In the genomic region with DNA sequence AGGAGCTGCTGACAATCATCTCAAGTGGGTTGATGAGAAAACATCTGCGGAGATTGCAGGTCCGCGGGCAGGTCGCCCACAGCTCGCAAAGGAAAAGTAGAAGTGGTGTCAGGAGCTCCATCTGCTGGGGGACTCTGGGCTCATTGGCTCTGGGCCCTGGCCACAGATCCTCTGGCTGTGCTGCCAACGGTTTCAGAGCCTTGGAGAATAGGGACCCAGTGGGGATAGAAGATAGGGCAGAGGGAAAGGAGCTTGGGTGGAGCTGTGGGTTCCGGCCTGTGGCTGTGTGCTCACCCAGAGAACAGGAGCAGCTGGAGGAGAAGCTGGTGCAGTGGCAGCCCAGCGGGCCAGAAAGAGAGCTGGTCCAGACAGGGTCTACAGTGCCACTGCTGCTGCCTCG, we compare ENCODE assay signal across 20 mouse cellular contexts.
DNase-seq lines count a peak whose midpoint lies in the region; ATAC-seq and TF ChIP-seq lines count a peak whose summit lies in the region.
"Had no signal": no experiment of that assay in that cellular context is flagged by ENCODE, and none has a peak within 500 bp of the region (broad histone marks: within the 10 kb centered on the region; RNA-seq: fewer than 3 reads in every experiment).

No protein-coding gene starts in this region.

- H3K4me3 ChIP-seq in heart, postnatal 0 days (ENCODE audit: low read depth, low read length), result no peak overlapping the region
- no peak overlapping the region for H3K4me3 ChIP-seq in heart, embryonic 11.5 days (ENCODE audit: low read depth, low read length)
- no peak overlapping the region for H3K4me3 ChIP-seq in forebrain, embryonic 15.5 days
- H3K4me3 ChIP-seq: embryonic facial prominence, embryonic 10.5 days; forebrain, embryonic 13.5 days; gastrocnemius, adult 2 months; hindbrain, embryonic 12.5 days had no signal

- no peak overlapping the region for H3K9ac ChIP-seq in heart, postnatal 0 days (replicated peaks; ENCODE audit: low read depth, low read length)
- no peak overlapping the region for H3K9ac ChIP-seq in heart, embryonic 11.5 days (ENCODE audit: low read depth, low read length)
- H3K9ac ChIP-seq in forebrain, embryonic 15.5 days (replicated peaks), result no peak overlapping the region
- H3K9ac ChIP-seq: forebrain, embryonic 13.5 days; hindbrain, embryonic 12.5 days had no signal

- no peaks in the 10 kb centered on the region for H3K36me3 ChIP-seq in heart, postnatal 0 days (replicated peaks; ENCODE audit: control insufficient read depth, insufficient read depth, low read length)
- H3K36me3 ChIP-seq in heart, embryonic 11.5 days (ENCODE audit: control insufficient read depth, insufficient read depth, low read length), result no peaks in the 10 kb centered on the region
- no peaks in the 10 kb centered on the region for H3K36me3 ChIP-seq in forebrain, embryonic 15.5 days
- H3K36me3 ChIP-seq: embryonic facial prominence, embryonic 10.5 days; hindbrain, embryonic 12.5 days had no signal

- H3K27me3 ChIP-seq in heart, postnatal 0 days (ENCODE audit: control insufficient read depth, insufficient read depth, low read length), result no peaks in the 10 kb centered on the region
- H3K27me3 ChIP-seq in heart, embryonic 11.5 days (ENCODE audit: control insufficient read depth, insufficient read depth, low read length), result no peaks in the 10 kb centered on the region
- H3K27me3 ChIP-seq in forebrain, embryonic 15.5 days, result no peaks in the 10 kb centered on the region
- H3K27me3 ChIP-seq: forebrain, embryonic 13.5 days; hindbrain, embryonic 12.5 days; Patski had no signal

- peak; percentile 4 for DNase-seq in adrenal gland, adult 8-10 months
- DNase-seq in adrenal gland, adult 18-20 months (ENCODE audit: low spot score in 2 of 2), result no peak
- DNase-seq in heart, postnatal 0 days (ENCODE audit: low spot score), result no peak
- DNase-seq in adrenal gland, postnatal 10 days, result peak; percentile 16
- DNase-seq in brain, adult 2 months (ENCODE audit: low read depth, low spot score), result peak; percentile 5
- DNase-seq: cerebellum, adult 18-20 months; cerebellum, adult 9-11 months; gastrocnemius, adult 2 months; gastrocnemius, postnatal 25 days; heart, postnatal 4 days had no signal

- no peak for TF ChIP-seq EP300 in heart, postnatal 0 days (IDR thresholded peaks at IDR 0.05; ENCODE audit: low read depth)

- H3K4me2 ChIP-seq in heart, postnatal 0 days (ENCODE audit: low read depth, low read length), result no peak overlapping the region
- no peak overlapping the region for H3K4me2 ChIP-seq in heart, embryonic 11.5 days
- H3K4me2 ChIP-seq in forebrain, embryonic 15.5 days (replicated peaks), result no peak overlapping the region
- H3K4me2 ChIP-seq: forebrain, embryonic 13.5 days; hindbrain, embryonic 12.5 days had no signal

- ATAC-seq in heart, postnatal 0 days (ENCODE audit: insufficient read depth, low read depth), result no peak
- ATAC-seq in heart, embryonic 11.5 days (replicated peaks; ENCODE audit: insufficient number of reproducible peaks, low FRiP score, low TSS enrichment), result no peak
- ATAC-seq in forebrain, embryonic 15.5 days (replicated peaks), result no peak
- ATAC-seq: activated CD4-positive, CD25-positive, alpha-beta regulatory T cell, adult 4 months; forebrain, embryonic 13.5 days; hindbrain, embryonic 16.5 days; inflammation-experienced regulatory T-cells, adult 6 months; intestine, postnatal 0 days; Patski had no signal

- WGBS in heart, postnatal 0 days, result 76% methylated on average over 9 of the region's 9 CpGs
- 80% methylated on average over 9 of the region's 9 CpGs for WGBS in heart, embryonic 11.5 days (ENCODE audit: insufficient replicate concordance)
- 88% methylated on average over 9 of the region's 9 CpGs for WGBS in forebrain, embryonic 15.5 days

- no peaks in the 10 kb centered on the region for H3K4me1 ChIP-seq in heart, postnatal 0 days (ENCODE audit: control insufficient read depth, insufficient read depth)
- no peaks in the 10 kb centered on the region for H3K4me1 ChIP-seq in heart, embryonic 11.5 days (ENCODE audit: control insufficient read depth, insufficient read depth, low read length)
- no peaks in the 10 kb centered on the region for H3K4me1 ChIP-seq in forebrain, embryonic 15.5 days
- H3K4me1 ChIP-seq: embryonic facial prominence, embryonic 10.5 days; forebrain, embryonic 13.5 days; hindbrain, embryonic 12.5 days had no signal

- peak; percentile 12; the same call in 1 of the 2 replicates for TF ChIP-seq CTCF in heart, postnatal 0 days (IDR thresholded peaks at IDR 0.05; ENCODE audit: low read depth)

- no peak overlapping the region for H3K27ac ChIP-seq in heart, postnatal 0 days (ENCODE audit: low read depth)
- H3K27ac ChIP-seq in heart, embryonic 11.5 days (ENCODE audit: low read depth, low read length), result no peak overlapping the region
- H3K27ac ChIP-seq in forebrain, embryonic 15.5 days (replicated peaks), result no peak overlapping the region
- H3K27ac ChIP-seq: embryonic facial prominence, embryonic 10.5 days; forebrain, embryonic 13.5 days; gastrocnemius, adult 2 months; hindbrain, embryonic 12.5 days had no signal

- no peaks in the 10 kb centered on the region for H3K9me3 ChIP-seq in heart, postnatal 0 days (replicated peaks; ENCODE audit: control insufficient read depth, low read length)
- H3K9me3 ChIP-seq in heart, embryonic 11.5 days (replicated peaks; ENCODE audit: control insufficient read depth, low read length), result no peaks in the 10 kb centered on the region; the same call in 1 of the 2 replicates
- no peaks in the 10 kb centered on the region for H3K9me3 ChIP-seq in forebrain, embryonic 15.5 days

Comparison
In these comparisons a context has a peak if more than half of its experiments do, and no peak if none do; other contexts are left out.
1. DNase-seq: peak in adrenal gland, adult 8-10 months (single experiment), adrenal gland, postnatal 10 days (single experiment) and brain, adult 2 months (single experiment); none in adrenal gland, adult 18-20 months (0 of 2) and heart, postnatal 0 days (single experiment).